Mouse (Mus musculus) midbrain, postnatal 0 days (tissue): ENCODE data around the gene Fmnl3. TPM values are rescaled to one million over a fixed set of nuclear protein-coding genes. Genes with fewer than 3 reads are reported as not detected.

Experiments
- ATAC-seq: fragments of 200-750 bp; cut with Nextera tagmentation; 2 replicates; pipeline ENCODE4 v1.8.0; 2017; ENCODE audit warnings: moderate number of reproducible peaks, mild to moderate bottlenecking, moderate TSS enrichment, moderate library complexity; ENCODE audit not compliant: low FRiP score
- DNase-seq: peaks from one replicate; pipeline ENCODE4 v3.0.0-alpha.2; 2015; ENCODE audit warnings: low spot score
- H3K27ac ChIP-seq: fragments of 300-500 bp; sonication (generic); 2 replicates; pipeline ENCODE4 v1.5.1; 2014; ENCODE audit warnings: low read depth, mild to moderate bottlenecking, low read length, mixed read lengths
- H3K27me3 ChIP-seq: fragments of 300-500 bp; sonication (generic); 2 replicates; pipeline ENCODE4 v1.6.1; 2014; ENCODE audit warnings: low read length, control low read depth, mixed read lengths; ENCODE audit not compliant: insufficient read depth
- H3K36me3 ChIP-seq: fragments of 300-500 bp; sonication (generic); 2 replicates; pipeline ENCODE4 v1.6.1; 2014; ENCODE audit warnings: low read length, control low read depth, mixed read lengths; ENCODE audit not compliant: insufficient read depth
- H3K4me1 ChIP-seq: fragments of 300-500 bp; sonication (generic); 2 replicates; pipeline ENCODE4 v1.6.1; 2014; ENCODE audit warnings: mild to moderate bottlenecking, control low read depth, antibody characterized with exemption, low read length, mixed read lengths; ENCODE audit not compliant: insufficient read depth
- H3K4me2 ChIP-seq: fragments of 300-500 bp; sonication (generic); 2 replicates; pipeline ENCODE4 v1.6.1; 2014; ENCODE audit warnings: low read depth, mild to moderate bottlenecking, low read length, mixed read lengths; ENCODE audit not compliant: poor library complexity, severe bottlenecking
- H3K4me3 ChIP-seq: fragments of 300-500 bp; sonication (generic); 2 replicates; pipeline ENCODE4 v1.5.1; 2014; ENCODE audit warnings: low read depth, mild to moderate bottlenecking, low read length, moderate library complexity
- H3K9ac ChIP-seq: fragments of 300-500 bp; sonication (generic); replicated peaks from 2 replicates; pipeline ENCODE4 v1.6.1; 2014; ENCODE audit warnings: mild to moderate bottlenecking, low read length, moderate library complexity, mixed read lengths; ENCODE audit not compliant: poor library complexity, severe bottlenecking
- H3K9me3 ChIP-seq: fragments of 300-500 bp; sonication (generic); 2 replicates; pipeline ENCODE4 v1.6.1; 2016; ENCODE audit warnings: low read length, control low read depth
- CTCF ChIP-seq: IDR thresholded peaks from 2 replicates; pipeline ENCODE4 v1.5.1; 2016; ENCODE audit warnings: antibody characterized with exemption, mild to moderate bottlenecking
- WGBS: fragments of 180-500 bp; shearing (Covaris S2); extraction: QIAGEN DNeasy Blood & Tissue Kit; methylation state at CpG from one replicate; pipeline ENCODE4 v1.1.7; 2014; 5-methylcytosine and 5-hydroxymethylcytosine counted together
- polyA plus RNA-seq: library from polyadenylated mRNA; unstranded; fragments of >200 nt; fragmentation: Nextera tagmentation; extraction: Ambion mirVana; gene quantifications from 2 replicates; pipeline ENCODE4 v1.2.1, GENCODE M21; 2015
- total RNA-seq: library from RNA; depleted of rRNA; stranded (reverse); fragments of >200 nt; gene quantifications from 2 replicates; pipeline ENCODE4 v1.2.3, GENCODE M21; 2014

Fmnl3 gene
- total and polyA plus RNA-seq, 2 experiments from 2014 or later = 9.8 to 15.5 TPM

- no peaks in the 10 kb centered on the region for H3K9me3 ChIP-seq
- H3K27me3 ChIP-seq = no peaks in the 10 kb centered on the region
- no peak overlapping the region for H3K4me2 ChIP-seq
- 85% methylated on average over 3 of the region's 3 CpGs for WGBS
- peaks cover 69% of the 10 kb centered on the region for H3K36me3 ChIP-seq
- H3K27ac ChIP-seq = no peak overlapping the region
- DNase-seq (no peak), ATAC-seq (no peak)
- no peak for TF ChIP-seq CTCF
- no peak overlapping the region for H3K4me3 ChIP-seq
- no peaks in the 10 kb centered on the region for H3K4me1 ChIP-seq
- no peak overlapping the region for H3K9ac ChIP-seq
Observed at GRCm38 (mm10) chr15:99319411-99319871, 50.8 kb downstream of the Fmnl3 start.

GRCm38 (mm10) chr15:99318861-99319410, 51.3 kb downstream of the Fmnl3 start:
- Histone ChIP-seq H3K36me3 (peaks cover 73% of the 10 kb centered on the region), H3K4me1 (no peaks in the 10 kb centered on the region), H3K9me3 (no peaks in the 10 kb centered on the region), H3K4me3 (no peak overlapping the region), H3K27ac (no peak overlapping the region), H3K9ac (no peak overlapping the region), H3K4me2 (no peak overlapping the region), H3K27me3 (no peaks in the 10 kb centered on the region)
- 90% methylated on average over 14 of the region's 14 CpGs for WGBS
- ATAC-seq (no peak), DNase-seq (no peak)
- no peak for TF ChIP-seq CTCF

- no peak for ATAC-seq
- Histone ChIP-seq H3K27me3 (no peaks in the 10 kb centered on the region), H3K4me2 (no peak overlapping the region), H3K4me3 (no peak overlapping the region), H3K9me3 (no peaks in the 10 kb centered on the region), H3K27ac (peak overlapping the region; percentile 74; the same call in 1 of the 2 replicates), H3K9ac (no peak overlapping the region), H3K4me1 (no peaks in the 10 kb centered on the region), H3K36me3 (peaks cover 76% of the 10 kb centered on the region)
- no peak for DNase-seq
- WGBS = 84% methylated on average over 6 of the region's 6 CpGs
- no peak for TF ChIP-seq CTCF
Observed at GRCm38 (mm10) chr15:99318071-99318470, 52.2 kb downstream of the Fmnl3 start.

GRCm38 (mm10) chr15:99317267-99317651, 53.0 kb downstream of the Fmnl3 start:
- Histone ChIP-seq H3K4me1 (no peaks in the 10 kb centered on the region), H3K4me2 (no peak overlapping the region), H3K27ac (peak overlapping the region; percentile 74), H3K9ac (no peak overlapping the region), H3K4me3 (no peak overlapping the region), H3K9me3 (no peaks in the 10 kb centered on the region), H3K27me3 (no peaks in the 10 kb centered on the region), H3K36me3 (peaks cover 81% of the 10 kb centered on the region)
- peak; percentile 26; the same call in 1 of the 2 replicates for TF ChIP-seq CTCF
- 81% methylated on average over 2 of the region's 2 CpGs for WGBS
- no peak for DNase-seq
- no peak for ATAC-seq

GRCm38 (mm10) chr15:99316314-99317266, 53.7 kb downstream of the Fmnl3 start:
- H3K36me3 ChIP-seq = peaks cover 78% of the 10 kb centered on the region
- WGBS = 83% methylated on average over 16 of the region's 16 CpGs
- peak; percentile 60 for ATAC-seq

GRCm38 (mm10) chr15:99314891-99315290, 55.4 kb downstream of the Fmnl3 start:
- Histone ChIP-seq H3K36me3 (peaks cover 79% of the 10 kb centered on the region), H3K4me1 (no peaks in the 10 kb centered on the region), H3K27ac (no peak overlapping the region), H3K9me3 (no peaks in the 10 kb centered on the region), H3K27me3 (no peaks in the 10 kb centered on the region), H3K4me3 (no peak overlapping the region), H3K4me2 (no peak overlapping the region), H3K9ac (no peak overlapping the region)
- no peak for TF ChIP-seq CTCF
- 95% methylated on average over 16 of the region's 16 CpGs for WGBS
- ATAC-seq = no peak
- no peak for DNase-seq

More at GRCm38 (mm10) chr15:99316314-99317266, 53.7 kb downstream of the Fmnl3 start:
- no peak overlapping the region for H3K4me2 ChIP-seq
- H3K9me3 ChIP-seq = no peaks in the 10 kb centered on the region
- H3K9ac ChIP-seq = no peak overlapping the region
- H3K4me3 ChIP-seq = no peak overlapping the region
- peak overlapping the region; percentile 74 for H3K27ac ChIP-seq
- no peaks in the 10 kb centered on the region for H3K27me3 ChIP-seq
- peak; percentile 88 for TF ChIP-seq CTCF
- DNase-seq = peak; percentile 85
- no peaks in the 10 kb centered on the region for H3K4me1 ChIP-seq
